Mouse (Mus musculus) embryonic facial prominence, embryonic 11.5 days (tissue): ENCODE results near the gene Aldh4a1. TPM values are rescaled to one million over a fixed set of nuclear protein-coding genes. Genes with fewer than 3 reads are reported as not detected.
A peak's percentile ranks its signal among the peaks of the same experiment; 100 is the strongest.

ENCODE experiments used
- ATAC-seq: fragments of 200-750 bp; cut with Nextera tagmentation; replicated peaks from 2 replicates; pipeline ENCODE4 v1.8.0; 2017; ENCODE audit warnings: low read depth; ENCODE audit not compliant: insufficient number of reproducible peaks, low FRiP score, low TSS enrichment
- DNase-seq: peaks from one replicate; pipeline ENCODE4 v3.0.0-alpha.2; 2015; ENCODE audit warnings: low spot score
- H3K27ac ChIP-seq: fragments of 300-500 bp; sonication (generic); replicated peaks from 2 replicates; pipeline ENCODE4 v1.5.1; 2014; ENCODE audit warnings: mild to moderate bottlenecking, low read depth, low read length, control low read depth
- H3K27me3 ChIP-seq: fragments of 300-500 bp; sonication (generic); 2 replicates; pipeline ENCODE4 v1.6.1; 2014; ENCODE audit warnings: mild to moderate bottlenecking, low read length, moderate library complexity, mixed read lengths; ENCODE audit not compliant: control insufficient read depth, insufficient read depth
- H3K36me3 ChIP-seq: fragments of 300-500 bp; sonication (generic); replicated peaks from 2 replicates; pipeline ENCODE4 v1.6.1; 2014; ENCODE audit warnings: low read depth, mild to moderate bottlenecking, low read length, moderate library complexity, mixed read lengths; ENCODE audit not compliant: control insufficient read depth, insufficient read depth
- H3K4me1 ChIP-seq: fragments of 300-500 bp; sonication (generic); 2 replicates; pipeline ENCODE4 v1.6.1; 2014; ENCODE audit warnings: low read length, mixed read lengths; ENCODE audit not compliant: control insufficient read depth, insufficient read depth
- H3K4me2 ChIP-seq: fragments of 300-500 bp; sonication (generic); 2 replicates; pipeline ENCODE4 v1.6.1; 2014; ENCODE audit warnings: low read depth, mild to moderate bottlenecking, control low read depth, low read length, moderate library complexity
- H3K4me3 ChIP-seq: fragments of 300-500 bp; sonication (generic); 2 replicates; pipeline ENCODE4 v1.5.1; 2014; ENCODE audit warnings: low read depth, low read length, control low read depth
- H3K9ac ChIP-seq: fragments of 300-500 bp; sonication (generic); replicated peaks from 2 replicates; pipeline ENCODE4 v1.6.1; 2014; ENCODE audit warnings: mild to moderate bottlenecking, control low read depth, low read length
- H3K9me3 ChIP-seq: fragments of 300-500 bp; sonication (generic); replicated peaks from 2 replicates; pipeline ENCODE4 v1.6.1; 2016; ENCODE audit warnings: mild to moderate bottlenecking, low read length, inconsistent platforms, mixed read lengths; ENCODE audit not compliant: control insufficient read depth
- WGBS: fragments of 180-500 bp; shearing (Covaris S2); extraction: QIAGEN DNeasy Blood & Tissue Kit; methylation state at CpG from one replicate; pipeline ENCODE4 v1.1.7; 2014; 5-methylcytosine and 5-hydroxymethylcytosine counted together
- polyA plus RNA-seq: library from polyadenylated mRNA; unstranded; fragments of >200 nt; fragmentation: Nextera tagmentation; extraction: Ambion mirVana; gene quantifications from 2 replicates; pipeline ENCODE4 v1.2.1, GENCODE M21; 2014

Aldh4a1 gene
- polyA plus RNA-seq, 1 experiment from 2014 or later = 13.1 TPM

GRCm38 (mm10) chr4:139675696-139676095, 53.0 kb downstream of the Aldh4a1 start:
- DNase-seq (peak; percentile 45), ATAC-seq (no peak)
- Histone ChIP-seq H3K4me2 (no peak overlapping the region), H3K9me3 (no peaks in the 10 kb centered on the region), H3K4me1 (no peaks in the 10 kb centered on the region), H3K36me3 (no peaks in the 10 kb centered on the region), H3K27ac (no peak overlapping the region), H3K4me3 (no peak overlapping the region), H3K9ac (no peak overlapping the region), H3K27me3 (no peaks in the 10 kb centered on the region)
- 45% methylated on average over 9 of the region's 9 CpGs for WGBS

DNA sequence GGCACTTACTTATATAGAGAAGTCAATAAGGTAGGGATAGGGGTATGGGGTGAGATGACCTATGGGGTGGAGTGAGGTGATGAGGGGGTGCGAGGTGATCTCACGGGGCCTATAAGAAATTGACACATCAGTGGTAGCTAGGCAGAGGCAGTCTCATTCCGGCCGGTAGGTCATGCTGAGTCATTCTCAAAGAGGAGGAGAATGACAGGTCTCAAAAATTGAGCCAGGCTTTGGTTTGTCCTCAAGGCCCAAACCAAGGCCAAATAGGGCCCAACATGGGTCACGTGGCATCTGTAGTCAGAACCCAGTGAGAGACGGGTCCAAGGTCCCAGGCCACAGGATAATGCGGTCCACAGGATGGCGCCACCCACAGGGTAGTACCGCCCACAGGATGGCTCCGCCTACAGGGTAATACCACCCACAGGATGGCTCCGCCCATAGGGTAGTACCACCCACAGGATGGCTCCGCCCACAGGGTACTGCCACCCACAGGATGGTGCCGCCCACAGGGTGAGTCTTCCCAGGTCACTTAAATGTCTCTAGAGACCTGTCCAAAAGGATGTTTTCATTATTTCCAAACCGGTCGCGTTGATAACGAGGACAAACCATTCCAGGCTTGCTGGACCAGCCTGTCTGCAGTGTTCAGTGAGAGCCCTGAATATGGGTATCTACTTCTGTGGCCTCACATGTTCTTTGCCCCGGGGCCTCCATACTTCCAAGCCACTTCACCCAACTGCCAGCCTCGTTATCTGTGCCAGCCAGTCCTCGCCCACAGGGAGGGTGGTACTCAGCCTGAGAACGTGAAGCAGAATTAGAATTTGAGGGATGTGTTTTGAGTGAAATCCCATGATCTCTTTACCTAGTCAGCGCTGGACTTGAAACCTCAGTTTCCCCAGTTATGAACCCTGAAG, 61.3 kb downstream of the Aldh4a1 start:
- DNase-seq (no peak), ATAC-seq (no peak)
- no peaks in the 10 kb centered on the region for H3K4me1 ChIP-seq
- H3K27me3 ChIP-seq = no peaks in the 10 kb centered on the region
- H3K27ac ChIP-seq = no peak overlapping the region
- H3K36me3 ChIP-seq = no peaks in the 10 kb centered on the region
- H3K4me3 ChIP-seq = no peak overlapping the region
- WGBS = 78% methylated on average over 22 of the region's 22 CpGs
- H3K9ac ChIP-seq = no peak overlapping the region
- no peak overlapping the region for H3K4me2 ChIP-seq
- no peaks in the 10 kb centered on the region for H3K9me3 ChIP-seq

DNA sequence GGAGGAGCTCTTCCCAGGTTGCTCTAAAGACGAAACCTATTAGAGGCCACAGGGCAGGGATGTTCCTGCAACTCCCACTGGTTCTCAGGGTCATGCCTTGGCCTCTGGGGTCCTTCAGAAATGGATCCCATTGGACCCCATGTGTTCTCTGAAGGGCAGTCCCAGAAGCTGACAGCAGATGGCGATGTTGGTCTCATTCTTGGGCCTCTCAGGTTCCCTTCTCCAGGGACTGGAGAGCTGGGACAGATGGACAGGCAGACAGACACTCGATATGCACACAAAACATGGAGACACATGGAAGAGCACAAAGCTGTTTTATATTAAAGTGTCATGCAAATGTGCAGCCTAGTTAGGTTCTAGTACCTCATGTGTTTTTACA, 62.0 kb downstream of the Aldh4a1 start:
- ATAC-seq (no peak), DNase-seq (peak; percentile 84)
- 12% methylated on average over 3 of the region's 3 CpGs for WGBS
- no peaks in the 10 kb centered on the region for H3K9me3 ChIP-seq
- no peaks in the 10 kb centered on the region for H3K27me3 ChIP-seq
- no peak overlapping the region for H3K4me3 ChIP-seq
- no peak overlapping the region for H3K4me2 ChIP-seq
- H3K27ac ChIP-seq = no peak overlapping the region
- no peaks in the 10 kb centered on the region for H3K36me3 ChIP-seq
- H3K9ac ChIP-seq = no peak overlapping the region
- no peaks in the 10 kb centered on the region for H3K4me1 ChIP-seq

DNA sequence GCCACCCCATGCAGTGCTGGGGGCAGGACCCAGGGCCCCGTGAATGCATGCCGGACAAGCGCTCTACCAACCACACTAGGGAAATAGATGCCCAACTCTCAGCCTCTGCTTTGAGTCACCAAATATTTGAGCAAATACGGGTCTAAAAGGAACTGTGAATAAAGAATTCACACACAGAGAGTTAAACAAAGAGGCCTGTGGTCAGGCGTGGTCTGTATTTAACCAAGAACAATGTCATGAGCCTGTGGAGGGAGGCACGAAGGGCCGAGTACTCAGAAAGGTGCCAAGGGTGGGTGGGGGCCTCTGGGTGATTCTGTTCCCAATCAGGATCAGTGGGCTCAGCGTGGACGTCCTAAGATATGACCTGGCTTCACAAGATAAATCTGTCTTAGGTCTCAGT, 65.4 kb downstream of the Aldh4a1 start:
- Histone ChIP-seq H3K4me1 (no peaks in the 10 kb centered on the region), H3K27me3 (no peaks in the 10 kb centered on the region), H3K9me3 (no peaks in the 10 kb centered on the region), H3K4me2 (no peak overlapping the region), H3K9ac (no peak overlapping the region), H3K4me3 (no peak overlapping the region), H3K36me3 (no peaks in the 10 kb centered on the region), H3K27ac (no peak overlapping the region)
- WGBS = 80% methylated on average over 9 of the region's 9 CpGs
- no peak for DNase-seq
- no peak for ATAC-seq

DNA sequence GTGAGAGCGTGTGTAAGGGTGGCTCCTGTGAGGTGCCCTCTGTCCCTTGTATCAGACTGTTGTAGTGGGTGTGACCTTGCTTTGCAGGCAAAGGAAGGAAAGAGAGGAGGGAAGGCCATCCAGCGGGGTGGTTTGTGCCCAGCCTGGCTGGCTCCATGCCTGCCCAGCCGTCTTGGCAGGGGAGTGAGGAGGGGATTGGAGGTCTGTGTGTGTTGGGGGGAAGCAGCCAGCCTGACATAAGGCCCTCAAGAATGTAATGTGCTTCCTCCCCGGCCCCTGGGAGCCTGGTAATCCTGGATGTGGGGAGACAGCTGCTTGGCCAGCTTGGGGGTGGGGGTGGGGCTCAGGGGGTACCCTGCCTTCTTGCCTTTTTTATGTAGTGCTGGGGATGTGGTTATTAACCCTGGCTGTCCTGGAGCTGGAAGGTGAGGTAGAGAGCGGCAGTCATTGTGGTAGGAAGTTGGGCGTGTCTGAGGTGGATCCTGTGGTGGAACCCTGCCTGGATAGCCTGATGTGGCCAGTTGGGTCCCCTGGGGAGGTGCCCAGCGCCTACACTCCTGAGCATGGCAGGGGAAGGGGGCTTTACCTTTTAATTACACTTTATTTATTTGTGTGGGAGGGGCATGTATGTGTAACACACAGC, 67.1 kb downstream of the Aldh4a1 start:
- H3K27ac ChIP-seq = no peak overlapping the region
- no peaks in the 10 kb centered on the region for H3K27me3 ChIP-seq
- no peaks in the 10 kb centered on the region for H3K9me3 ChIP-seq
- no peaks in the 10 kb centered on the region for H3K36me3 ChIP-seq
- H3K9ac ChIP-seq = no peak overlapping the region
- H3K4me1 ChIP-seq = no peaks in the 10 kb centered on the region
- no peak overlapping the region for H3K4me2 ChIP-seq
- no peak for ATAC-seq
- WGBS = 43% methylated on average over 7 of the region's 7 CpGs
- no peak for DNase-seq
- no peak overlapping the region for H3K4me3 ChIP-seq

GRCm38 (mm10) chr4:139693315-139693714, 70.6 kb downstream of the Aldh4a1 start:
- H3K27ac ChIP-seq = no peak overlapping the region
- H3K4me1 ChIP-seq = no peaks in the 10 kb centered on the region; the same call in 1 of the 2 replicates
- ATAC-seq = no peak
- H3K4me2 ChIP-seq = no peak overlapping the region
- 25% methylated on average over 5 of the region's 5 CpGs for whole genome bisulfite sequencing
- H3K36me3 ChIP-seq = no peaks in the 10 kb centered on the region
- no peaks in the 10 kb centered on the region for H3K27me3 ChIP-seq
- DNase-seq = no peak
- no peak overlapping the region for H3K9ac ChIP-seq
- no peaks in the 10 kb centered on the region for H3K9me3 ChIP-seq
- H3K4me3 ChIP-seq = no peak overlapping the region

- Histone ChIP-seq H3K9me3 (no peaks in the 10 kb centered on the region), H3K4me2 (no peak overlapping the region), H3K36me3 (no peaks in the 10 kb centered on the region), H3K9ac (no peak overlapping the region), H3K27ac (no peak overlapping the region), H3K4me1 (no peaks in the 10 kb centered on the region; the same call in 1 of the 2 replicates), H3K27me3 (no peaks in the 10 kb centered on the region), H3K4me3 (no peak overlapping the region)
- no peak for ATAC-seq
- peak; percentile 35 for DNase-seq
- WGBS = 6% methylated on average over 9 of the region's 9 CpGs
These were observed 75.1 kb downstream of the Aldh4a1 start for GRCm38 (mm10) chr4:139697755-139698154.

GRCm38 (mm10) chr4:139698602-139699001, 75.9 kb downstream of the Aldh4a1 start:
- Histone ChIP-seq H3K36me3 (no peaks in the 10 kb centered on the region), H3K9ac (no peak overlapping the region), H3K27me3 (no peaks in the 10 kb centered on the region), H3K4me1 (no peaks in the 10 kb centered on the region; the same call in 1 of the 2 replicates), H3K9me3 (no peaks in the 10 kb centered on the region), H3K4me3 (no peak overlapping the region), H3K27ac (no peak overlapping the region), H3K4me2 (no peak overlapping the region)
- ATAC-seq (no peak), DNase-seq (peak; percentile 30)
- 57% methylated on average over 8 of the region's 8 CpGs for WGBS
